Mouse (Mus musculus): ENCODE measurements around the gene Prepl.

The Prepl gene

DNA sequence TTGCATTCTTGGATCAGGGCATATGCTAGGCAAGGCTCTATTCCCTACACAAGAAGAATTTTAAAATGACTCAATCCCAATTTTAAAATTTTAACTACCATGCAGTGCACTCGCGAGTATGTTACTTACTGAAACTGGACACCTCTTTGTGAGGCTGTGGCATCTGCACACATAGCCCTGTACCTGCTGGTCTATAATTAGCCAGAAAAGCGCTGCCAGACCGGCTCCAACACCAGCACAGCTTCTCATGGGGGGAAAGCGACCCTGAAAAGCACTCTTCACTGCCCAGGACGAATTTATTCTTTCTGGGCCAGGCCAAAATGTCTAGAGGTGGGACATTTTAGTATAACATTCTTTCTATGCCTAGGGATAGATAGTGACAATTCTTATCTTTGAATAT lies 19.4 kb downstream of the Prepl start:
- DNase-seq = no peak

DNA sequence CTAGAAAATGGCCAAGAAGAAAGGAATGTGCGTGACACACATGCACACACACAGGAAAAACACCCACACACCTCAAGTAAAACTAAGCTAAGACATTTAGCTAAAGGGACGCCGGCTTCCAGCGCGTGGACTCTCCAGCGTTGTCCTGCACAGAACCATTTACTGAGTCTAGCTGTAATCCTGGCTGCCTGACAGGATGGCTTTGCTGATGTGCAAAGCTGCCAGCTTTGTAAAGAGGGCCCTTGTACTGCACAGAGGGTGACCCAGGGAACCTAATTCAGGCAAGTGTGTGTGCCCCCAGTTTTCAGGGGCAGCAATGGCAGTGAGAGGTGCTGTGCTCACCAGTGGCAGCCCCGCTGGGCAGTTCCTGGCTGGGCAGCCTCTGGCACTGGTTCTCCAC lies 22.7 kb downstream of the Prepl start:
- DNase-seq = peak; percentile 38

DNA sequence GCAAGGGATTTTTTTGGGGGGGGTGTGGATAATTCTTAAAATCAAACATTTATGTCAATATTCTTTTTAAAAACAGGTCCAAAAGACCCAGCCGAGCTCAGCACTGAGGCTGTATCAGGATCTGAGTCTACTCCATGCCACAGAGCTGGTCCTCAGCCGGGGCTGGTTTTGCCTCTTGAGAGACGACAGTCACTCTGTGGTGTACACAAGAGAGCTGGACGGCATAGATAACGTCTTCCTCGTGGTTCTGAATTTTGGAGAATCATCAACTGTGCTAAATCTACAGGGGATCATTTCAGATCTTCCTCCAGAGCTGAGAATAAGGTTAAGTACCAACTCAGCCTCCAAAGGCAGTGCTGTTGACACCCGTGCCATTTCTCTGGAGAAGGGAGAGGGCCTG lies 26.5 kb downstream of the Prepl start:
- DNase-seq = no peak

DNA sequence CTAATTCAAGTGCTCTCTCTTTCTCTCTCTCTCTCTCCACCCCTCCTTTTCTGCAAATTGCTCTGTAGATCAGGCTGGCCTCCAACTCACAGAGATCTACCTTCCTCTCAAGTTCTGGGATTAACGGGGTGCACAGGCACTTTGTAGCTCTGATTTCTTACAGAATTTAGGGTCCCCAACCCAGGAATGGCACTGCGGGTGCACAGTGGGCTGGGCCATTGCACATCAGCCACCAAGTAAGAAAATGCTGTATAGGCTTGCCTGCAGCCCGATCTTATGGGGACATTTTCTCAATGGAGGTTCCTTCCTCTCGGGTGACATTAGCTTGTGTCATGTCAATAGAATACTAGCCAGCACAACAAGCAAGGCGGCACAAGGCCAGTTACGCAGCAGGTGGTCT lies 30.9 kb downstream of the Prepl start:
- no peak for DNase-seq

DNA sequence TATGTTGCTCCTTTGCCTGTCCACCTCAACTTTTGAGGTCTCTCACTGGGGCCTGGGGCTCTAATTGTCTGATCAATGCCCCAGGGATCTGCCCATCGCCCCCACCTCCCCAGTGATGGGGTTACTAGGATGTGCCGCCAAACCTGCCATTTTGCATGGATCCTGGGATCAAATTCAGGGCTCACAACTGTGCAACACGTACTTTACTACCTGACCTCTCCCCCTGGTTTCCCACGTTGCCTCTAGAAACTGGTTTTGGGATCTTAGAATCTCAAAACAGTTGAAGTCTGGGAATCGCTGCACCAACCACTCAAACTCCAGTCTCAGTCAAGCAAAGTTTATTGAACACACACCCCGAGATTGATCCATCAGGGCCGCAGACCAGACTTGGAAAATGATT lies 31.8 kb downstream of the Prepl start:
- no peak for DNase-seq

DNA sequence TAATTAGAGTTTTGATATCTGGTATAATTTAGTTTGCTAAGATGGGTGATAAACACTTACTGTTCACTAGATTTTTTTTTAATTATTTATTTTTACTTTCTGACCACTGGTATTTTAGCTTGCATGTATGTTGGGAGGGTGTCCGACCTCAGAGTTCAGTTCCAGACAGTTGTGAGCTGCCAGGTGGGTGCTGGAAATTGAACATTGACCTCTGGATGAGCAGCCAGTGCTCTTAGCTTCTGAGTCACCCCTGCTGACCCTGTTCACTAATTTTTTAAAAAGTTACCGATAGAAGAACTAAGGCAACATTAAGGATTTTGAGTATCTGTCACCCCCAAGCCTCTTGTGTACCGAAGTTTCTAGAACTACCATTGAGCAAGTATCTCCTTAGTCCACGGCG lies 41.7 kb downstream of the Prepl start:
- no peak for DNase-seq

DNA sequence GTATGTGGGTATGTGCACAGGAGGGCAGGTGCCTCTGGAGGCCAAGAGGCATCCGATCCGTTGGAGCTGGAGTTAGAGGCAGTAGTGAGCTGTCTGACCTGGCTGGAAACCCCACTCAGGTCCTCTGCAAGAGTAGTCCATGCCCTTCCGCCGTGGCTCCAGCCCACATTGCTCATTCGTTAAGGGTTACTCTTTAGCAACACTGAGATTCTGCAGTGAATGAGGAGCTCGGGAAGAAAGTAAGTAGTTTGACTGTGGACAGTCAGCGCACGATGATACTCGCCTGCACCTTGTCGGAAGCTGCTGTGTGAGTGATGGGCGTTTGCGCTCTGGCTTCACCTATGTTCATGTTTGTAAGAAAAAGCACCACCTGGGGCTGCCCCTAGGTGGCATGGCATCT lies 44.9 kb downstream of the Prepl start:
- DNase-seq = no peak

DNA sequence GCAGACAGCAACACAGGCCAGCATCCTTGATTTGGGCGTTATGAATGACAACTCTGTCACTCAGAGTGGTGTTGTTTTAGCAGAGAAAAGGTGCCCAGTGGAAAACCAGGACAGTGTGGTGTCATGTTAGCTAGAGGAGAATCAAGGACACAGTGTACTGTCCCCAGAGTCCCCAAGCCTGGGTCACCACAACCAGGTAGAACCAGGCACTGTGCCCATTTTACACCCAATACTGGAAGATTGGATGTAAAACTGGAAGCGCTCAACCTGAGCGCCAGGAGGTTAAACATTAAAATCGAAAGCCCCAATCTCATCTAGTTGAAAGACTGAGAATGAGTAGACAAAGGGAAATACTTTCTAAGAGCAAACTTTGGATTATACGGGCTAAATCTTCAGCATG lies 45.6 kb downstream of the Prepl start:
- DNase-seq = no peak

DNA sequence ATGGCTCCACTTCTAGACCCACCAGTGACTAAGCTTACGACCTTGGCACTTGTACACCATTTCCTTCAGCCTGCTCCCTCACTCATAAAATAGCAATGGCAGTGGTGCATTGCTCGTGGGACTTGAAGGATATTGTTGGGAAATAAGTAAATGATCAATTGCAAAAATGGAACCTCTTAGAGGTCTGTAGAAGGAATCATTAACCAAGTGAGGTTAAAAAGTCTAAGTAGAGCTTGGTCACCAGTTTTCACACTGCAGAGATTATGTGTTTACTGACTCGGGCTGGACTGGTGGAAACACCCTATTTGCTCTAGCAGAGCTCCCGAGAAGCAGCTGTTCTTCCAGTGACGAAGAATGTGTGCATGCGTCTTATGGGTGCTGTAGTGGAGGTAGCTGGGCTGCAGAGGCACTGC lies 46.6 kb downstream of the Prepl start:
- DNase-seq = no peak

DNA sequence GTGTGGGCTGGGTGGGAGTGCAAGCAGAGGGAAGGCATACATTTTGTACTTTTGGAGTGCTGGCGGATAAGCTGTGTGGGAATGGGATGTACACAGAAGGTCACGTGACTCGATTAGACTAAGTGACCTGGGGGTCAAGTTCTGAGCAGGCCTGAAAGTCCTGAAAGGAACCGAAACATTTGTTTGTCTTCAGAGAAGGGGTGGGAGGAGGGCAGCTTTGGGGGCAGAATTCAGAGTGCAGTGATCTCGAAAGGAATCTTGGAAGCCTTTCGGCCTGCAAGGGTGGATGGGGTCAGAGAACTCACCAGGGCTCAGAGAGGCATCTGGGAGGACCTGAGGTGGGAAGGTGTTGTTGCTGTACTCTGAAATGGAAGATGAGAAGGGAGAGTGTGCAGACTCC lies 47.6 kb downstream of the Prepl start:
- no peak for DNase-seq

DNA sequence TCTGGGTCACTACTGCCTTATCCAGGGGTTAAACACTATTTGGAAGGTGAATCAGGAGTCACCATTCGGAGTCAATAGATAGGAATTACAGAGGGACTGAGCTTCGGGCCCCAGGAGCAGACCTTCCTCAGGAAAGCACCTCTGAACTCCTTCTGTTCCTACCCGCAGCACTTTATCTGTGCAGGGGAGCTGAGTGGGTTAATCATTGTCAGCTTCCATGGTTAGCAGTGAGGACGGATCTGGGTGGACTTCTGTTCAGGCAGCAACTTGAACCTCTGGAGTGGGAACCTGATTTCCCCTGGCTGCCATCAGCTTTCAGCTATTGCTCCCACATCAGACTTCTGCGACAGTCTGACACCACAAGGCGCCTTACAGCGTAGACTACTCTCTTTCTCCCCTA lies 49.1 kb downstream of the Prepl start:
- no peak for DNase-seq

DNA sequence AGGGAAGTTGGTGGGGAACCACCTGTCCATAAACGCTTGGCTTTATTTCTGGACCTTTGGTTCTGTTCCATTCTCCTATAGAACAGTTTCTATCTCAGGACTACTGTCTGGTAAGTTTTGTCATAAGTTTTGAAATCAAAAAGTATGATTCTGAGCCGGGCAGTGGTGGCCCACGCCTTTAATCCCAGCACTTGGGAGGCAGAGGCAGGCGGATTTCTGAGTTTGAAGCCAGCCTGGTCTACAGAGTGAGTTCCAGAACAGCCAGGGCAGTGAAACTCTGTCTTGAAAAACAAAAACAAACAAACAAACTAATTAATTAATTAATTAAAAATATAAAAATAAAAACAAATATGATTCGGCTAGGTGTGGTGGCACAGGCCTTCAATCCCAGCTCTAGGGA lies 51.3 kb downstream of the Prepl start:
- no peak for DNase-seq

DNA sequence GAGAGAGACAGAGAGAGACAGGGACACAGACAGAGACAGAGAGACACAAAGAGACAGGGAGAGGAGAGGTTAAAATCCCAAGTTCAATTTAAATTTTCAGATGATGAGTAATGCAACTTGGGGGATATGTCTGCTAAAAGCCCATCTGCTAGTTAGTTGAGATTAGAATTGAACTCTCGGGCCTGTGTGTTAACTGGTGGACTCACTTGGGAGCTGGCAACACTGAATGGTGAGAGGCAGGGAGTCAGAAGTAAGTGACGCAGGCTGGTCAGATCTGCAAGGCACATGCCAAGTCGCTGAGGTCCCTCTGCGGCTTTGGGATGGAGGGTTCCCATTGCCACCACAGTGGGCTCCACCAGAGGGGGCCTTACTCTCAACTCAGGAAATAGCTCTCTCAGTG lies 51.7 kb downstream of the Prepl start:
- DNase-seq = no peak

DNA sequence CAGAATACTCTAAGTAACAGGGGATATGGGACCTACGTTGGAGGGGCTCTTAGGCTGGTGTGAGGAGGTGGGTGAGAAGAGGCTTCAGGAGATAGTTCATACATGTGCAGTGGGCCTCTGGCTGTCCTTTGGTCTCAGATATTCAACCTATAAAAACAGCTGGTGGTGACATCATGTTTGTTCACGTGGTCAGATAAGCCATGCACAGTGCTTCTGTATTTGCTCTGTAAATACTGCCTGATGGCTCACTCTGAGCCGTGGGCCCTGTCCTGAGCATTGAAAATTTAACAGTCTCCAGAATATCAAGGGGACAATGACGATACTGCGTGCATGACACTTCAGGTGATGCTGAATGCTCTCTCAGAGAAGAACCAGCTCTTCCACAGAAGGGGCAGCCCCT lies 52.2 kb downstream of the Prepl start:
- no peak for DNase-seq

DNA sequence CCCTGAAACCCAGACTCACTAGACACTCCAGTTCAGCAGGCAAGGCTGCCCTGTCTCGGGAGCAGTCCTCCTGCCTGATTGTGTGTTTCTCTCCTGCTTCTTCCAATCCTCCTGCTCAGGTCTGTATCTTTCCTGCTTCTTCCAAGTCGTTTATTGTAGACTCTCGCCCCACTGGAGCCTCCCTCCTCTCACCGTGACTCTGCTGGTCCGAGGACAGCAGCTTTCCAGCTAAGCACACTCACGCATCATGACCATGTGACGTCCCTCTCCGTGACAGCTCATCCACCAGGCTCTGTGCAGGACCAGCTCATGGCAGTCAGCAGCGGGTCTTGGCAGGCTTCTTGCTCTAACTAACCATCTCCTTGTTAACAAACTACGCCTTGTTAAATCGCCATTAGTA lies 56.0 kb downstream of the Prepl start:
- DNase-seq = peak; percentile 43

DNA sequence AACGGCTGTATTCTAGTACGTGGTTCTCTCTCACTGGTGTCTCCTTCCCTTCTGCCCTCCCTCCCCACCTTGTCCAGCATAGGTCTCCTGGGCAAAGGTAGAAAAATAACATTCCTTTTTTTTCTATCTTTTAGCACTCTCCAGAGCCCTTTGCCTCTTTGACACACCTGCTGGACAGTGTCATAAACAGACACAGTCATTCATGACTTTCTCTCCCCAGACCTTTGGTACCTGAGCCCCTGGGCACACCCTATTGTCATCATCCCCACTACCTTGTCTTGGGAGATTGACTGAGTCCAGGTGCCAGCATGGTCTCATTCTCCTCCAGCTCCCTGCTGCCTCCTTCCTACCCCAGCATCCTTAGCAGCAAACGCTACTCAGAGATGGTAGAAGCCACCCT lies 57.0 kb downstream of the Prepl start:
- DNase-seq = no peak

DNA sequence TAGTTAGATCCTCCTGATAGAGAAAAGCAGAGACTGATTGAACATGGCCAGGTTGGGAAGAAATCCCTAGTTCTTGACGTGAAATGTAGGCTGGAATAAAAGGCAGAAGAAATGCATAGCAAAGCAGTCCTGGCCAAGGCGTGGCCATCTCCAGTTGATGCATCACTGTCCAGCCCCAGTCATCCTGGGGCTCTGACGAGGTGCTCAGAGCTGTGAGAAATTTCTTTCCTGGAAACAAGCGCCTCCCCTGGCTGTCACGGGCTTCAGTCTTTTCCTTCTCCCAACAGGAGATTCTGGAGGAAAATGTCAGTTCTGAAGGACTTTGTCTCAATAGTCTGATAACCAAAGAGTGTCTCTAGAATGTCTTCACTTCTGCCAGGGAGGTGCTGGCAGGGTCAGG lies 59.4 kb downstream of the Prepl start:
- no peak for DNase-seq

DNA sequence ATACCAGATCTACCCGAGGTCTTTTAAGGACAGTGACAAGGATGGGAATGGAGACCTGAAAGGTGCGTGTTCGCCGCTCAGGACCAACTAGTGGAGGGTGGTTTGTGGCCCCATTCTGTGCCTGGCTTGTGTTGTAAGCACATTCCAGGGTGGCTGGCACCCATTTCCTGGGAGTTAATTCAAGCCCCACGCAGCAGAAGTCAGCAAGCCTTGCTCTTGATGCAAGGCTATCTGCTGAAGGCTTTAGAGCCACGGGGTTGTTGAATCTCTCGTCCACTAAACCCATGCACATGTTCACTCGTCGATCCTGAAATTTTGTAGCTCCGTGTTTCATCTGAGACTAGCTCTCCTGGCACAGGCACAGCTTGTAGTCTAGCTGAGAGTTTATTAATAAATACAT lies 61.2 kb downstream of the Prepl start:
- DNase-seq = no peak

DNA sequence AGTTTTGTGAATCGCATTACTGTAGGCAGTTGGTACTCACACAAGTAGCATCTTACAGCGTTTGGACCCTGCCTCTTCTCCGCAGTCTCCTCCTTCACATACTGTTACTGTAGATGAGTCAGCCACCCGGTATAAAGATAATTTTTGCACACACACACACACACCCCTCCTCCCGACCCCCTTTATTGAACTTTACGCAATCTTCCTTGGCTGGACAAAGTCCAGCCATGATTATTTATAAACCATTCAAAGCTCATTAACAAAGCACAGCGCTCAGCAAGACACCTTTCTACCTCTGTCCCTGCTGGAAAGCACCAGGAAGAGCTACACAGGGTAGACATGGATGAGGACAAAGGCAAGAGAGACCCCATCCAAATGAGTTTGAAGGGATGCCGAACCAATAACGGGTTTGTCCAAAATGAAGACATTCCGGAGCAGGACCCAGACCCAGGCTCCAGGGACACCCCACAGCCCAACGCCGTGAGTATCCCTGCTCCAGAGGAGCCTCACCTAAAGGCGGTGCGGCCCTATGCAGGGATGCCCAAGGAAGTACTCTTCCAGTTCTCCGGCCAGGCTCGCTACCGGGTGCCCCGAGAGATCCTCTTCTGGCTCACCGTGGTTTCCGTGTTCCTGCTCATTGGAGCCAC lies 61.8 kb downstream of the Prepl start, which contains the start of gene Slc3a1:
Gene Slc3a1, plus strand, starts transcription at position 284 of the 647 bp plus-strand sequence.
- no peak for DNase-seq

DNA sequence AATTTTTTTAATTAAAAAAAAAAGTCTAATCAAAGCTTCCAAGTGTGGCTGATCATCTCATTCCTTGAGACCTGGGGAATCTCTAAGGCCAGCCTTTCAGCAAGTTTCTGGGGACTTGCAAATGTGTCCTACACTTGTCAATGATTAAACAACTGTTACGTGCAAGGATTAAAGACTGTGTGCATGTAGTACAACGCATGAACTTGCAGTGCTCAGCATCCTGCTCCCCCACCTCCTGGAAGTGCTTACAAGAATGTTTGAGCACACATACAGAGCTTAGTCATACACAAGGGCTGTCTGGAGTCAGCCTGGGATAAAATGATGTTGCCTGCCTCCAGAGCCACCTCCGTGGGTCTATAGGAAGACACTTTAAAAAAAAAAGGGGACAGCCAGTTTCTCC lies 62.8 kb downstream of the Prepl start:
- no peak for DNase-seq

DNA sequence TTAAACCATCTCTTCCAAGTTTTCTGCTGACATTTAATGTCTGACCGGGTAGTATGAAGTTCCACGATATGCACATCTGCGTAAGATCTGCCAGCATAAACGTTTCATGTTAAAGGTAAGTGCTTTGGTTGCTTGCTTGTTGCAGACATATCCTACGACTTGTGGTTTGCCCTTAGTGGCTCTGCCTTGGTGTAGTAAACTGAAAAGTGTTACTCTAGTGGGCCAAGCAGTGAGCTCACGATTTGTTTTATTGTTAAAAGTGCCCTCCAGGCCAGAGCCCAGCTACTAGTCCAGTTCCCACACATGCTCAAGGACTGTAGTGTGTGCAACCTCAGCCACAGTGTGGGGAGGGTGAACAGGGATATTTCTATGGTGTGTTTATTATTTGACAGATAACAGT lies 63.6 kb downstream of the Prepl start:
- no peak for DNase-seq

DNA sequence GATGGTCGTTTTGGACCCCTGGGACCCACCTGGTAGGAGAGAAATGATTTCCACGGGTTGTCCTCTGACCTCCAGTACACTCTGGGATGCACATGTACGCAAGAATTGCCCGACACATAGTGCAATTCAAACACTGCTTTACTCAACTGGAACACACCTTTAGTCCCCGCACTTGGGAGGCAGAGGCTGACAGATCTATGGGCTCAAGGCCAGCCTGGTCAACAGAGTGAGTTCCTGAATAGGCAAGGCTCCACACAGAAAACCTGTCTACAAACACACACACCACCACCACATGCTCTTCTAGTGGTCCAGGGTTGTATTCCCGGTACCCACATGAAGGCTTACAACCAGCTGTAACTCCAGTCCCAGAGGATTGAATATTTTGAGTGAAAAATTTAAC lies 64.9 kb downstream of the Prepl start:
- no peak for DNase-seq

DNA sequence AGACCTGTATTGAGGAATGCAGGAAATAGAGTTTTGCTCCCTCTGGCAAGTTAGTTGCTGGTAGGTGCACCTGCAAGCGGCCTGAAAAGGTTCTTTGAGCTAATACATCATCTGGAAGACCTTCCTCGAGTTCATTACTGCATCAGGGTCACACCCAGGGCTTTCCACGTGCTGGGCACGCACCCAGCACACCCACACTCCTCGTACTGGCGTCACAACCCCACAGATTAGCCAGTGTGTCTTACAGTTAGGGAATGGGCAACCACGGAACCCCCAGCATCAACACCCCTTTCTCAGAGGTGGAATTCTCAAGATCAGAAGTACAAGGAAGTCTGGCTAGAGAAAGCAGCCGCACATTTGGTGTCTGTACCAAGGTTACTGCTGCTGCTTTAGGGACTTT lies 65.8 kb downstream of the Prepl start:
- DNase-seq = no peak

DNA sequence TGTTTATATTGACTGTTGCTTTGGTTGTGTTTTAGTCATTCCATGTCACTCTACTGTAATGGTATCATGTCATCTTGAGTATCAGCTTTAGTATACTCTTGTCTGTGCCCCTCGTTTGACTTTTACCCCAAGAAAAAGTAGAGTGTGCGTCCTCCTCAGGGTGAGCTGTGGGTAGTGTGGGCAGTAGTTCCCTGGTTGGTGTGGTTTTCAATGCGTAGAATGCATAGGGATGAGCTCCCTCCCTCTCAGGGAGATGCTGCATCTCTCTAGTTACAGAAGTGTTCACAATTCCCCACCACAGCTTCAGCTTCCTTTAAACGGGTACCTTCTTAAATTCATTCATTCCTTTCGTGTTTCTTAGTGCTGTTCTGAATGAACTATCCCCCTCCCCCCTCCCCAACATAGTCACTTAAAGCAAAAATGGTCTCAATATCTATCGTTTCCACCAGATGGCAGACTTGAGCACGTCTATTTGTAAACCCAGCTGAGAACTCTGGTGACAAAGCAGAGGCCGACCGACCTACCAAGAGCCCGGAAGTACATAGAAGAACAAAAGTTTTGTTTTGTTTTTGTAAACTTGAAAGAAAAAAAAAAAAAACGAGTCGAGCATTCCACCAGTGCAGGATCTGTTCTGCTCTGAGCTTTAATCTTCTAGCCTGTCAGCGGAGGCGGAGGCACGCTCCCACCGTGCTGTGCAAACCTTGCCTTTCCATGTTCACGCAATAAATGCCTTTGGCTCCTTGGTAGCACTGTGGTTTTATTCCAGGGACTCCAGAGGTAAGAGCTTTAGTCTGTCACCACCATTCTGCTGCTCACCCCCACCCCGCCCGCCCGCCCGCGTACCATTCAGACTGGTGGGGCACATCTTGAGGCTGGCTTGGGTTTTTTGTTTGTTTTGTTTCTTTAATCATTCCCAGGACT lies 66.5 kb downstream of the Prepl start:
- DNase-seq = peak; percentile 59

DNA sequence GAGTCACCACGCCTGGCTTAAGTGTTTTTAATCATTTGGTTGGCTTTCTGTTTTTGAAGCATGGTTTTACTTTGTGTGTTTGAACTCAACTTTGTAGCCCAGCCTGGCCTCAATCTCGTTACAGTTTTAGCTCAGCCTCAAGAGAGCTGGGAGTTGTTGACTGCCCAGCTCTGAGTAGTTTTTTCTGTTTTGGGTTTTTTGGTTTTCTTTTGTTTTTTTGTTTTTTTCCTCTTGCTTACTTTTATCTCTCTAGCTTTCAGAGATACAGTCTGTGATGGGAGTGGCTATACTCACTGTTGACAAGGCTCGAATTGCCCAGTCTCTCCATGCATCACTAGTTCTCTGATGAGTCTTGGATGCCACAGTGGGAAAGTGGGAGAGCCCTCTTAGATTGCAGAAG lies 69.7 kb downstream of the Prepl start:
- no peak for DNase-seq
